In genomic region chr4:10260351-10260750, GRCm38 (mm10) we compare ENCODE assay signal across 28 mouse cellular contexts.
DNase-seq lines count a peak whose midpoint lies in the region; ATAC-seq and TF ChIP-seq lines count a peak whose summit lies in the region.
"Had no signal": no experiment of that assay in that cellular context is flagged by ENCODE, and none has a peak within 500 bp of the region (broad histone marks: within the 10 kb centered on the region; RNA-seq: fewer than 3 reads in every experiment).

No protein-coding gene starts in this region.

- no peak for TF ChIP-seq RAD21 in CH12.LX (IDR thresholded peaks at IDR 0.05; ENCODE audit: low read depth, low read length)

- peak; percentile 58 for DNase-seq in heart, postnatal 4 days
- no peak for DNase-seq in heart, postnatal 25 days (ENCODE audit: low spot score)
- no peak for DNase-seq in CH12.LX (ENCODE audit: extremely low read depth)
- DNase-seq in gastrocnemius, adult 18-20 months (ENCODE audit: low spot score): peak; percentile 36
- peak; percentile 57 for DNase-seq in gastrocnemius, postnatal 14 days
- no peak for DNase-seq in kidney, postnatal 36 days
- DNase-seq: adrenal gland, adult 8-10 months; adrenal gland, postnatal 25 days; cerebellum, adult 11-12 months; cerebellum, adult 8-10 months; cerebellum, postnatal 36 days; embryo, embryonic 11 days; forebrain, postnatal 0 days had no signal

- TF ChIP-seq POLR2A in CH12.LX (IDR thresholded peaks at IDR 0.05; ENCODE audit: low read depth, low read length): no peak

- H3K4me1 ChIP-seq in CH12.LX (ENCODE audit: control insufficient read depth in 1 of 2, insufficient read depth in 2 of 2): peaks cover 17 to 37% of the 10 kb centered on the region in 2 experiments; a peak in 3 of 4 replicates
- H3K4me1 ChIP-seq in forebrain, embryonic 15.5 days: no peaks in the 10 kb centered on the region
- H3K4me1 ChIP-seq: embryonic facial prominence, embryonic 10.5 days; embryonic facial prominence, embryonic 13.5 days; forebrain, embryonic 13.5 days had no signal

- H3K27me3 ChIP-seq in CH12.LX (replicated peaks): no peaks in the 10 kb centered on the region
- H3K27me3 ChIP-seq in forebrain, embryonic 15.5 days: no peaks in the 10 kb centered on the region
- H3K27me3 ChIP-seq: embryonic facial prominence, embryonic 13.5 days; forebrain, embryonic 13.5 days; heart, embryonic 12.5 days; heart, embryonic 15.5 days had no signal

- H3K4me2 ChIP-seq in CH12.LX (ENCODE audit: insufficient read depth, low read depth, poor library complexity, severe bottlenecking): peak overlapping the region; percentile 8; the same call in 1 of the 2 replicates
- H3K4me2 ChIP-seq in forebrain, embryonic 15.5 days (replicated peaks): no peak overlapping the region
- H3K4me2 ChIP-seq: embryonic facial prominence, embryonic 13.5 days; forebrain, embryonic 13.5 days; heart, embryonic 12.5 days; heart, embryonic 15.5 days; hindbrain, embryonic 14.5 days had no signal

- H3K79me2 ChIP-seq in CH12.LX (replicated peaks; ENCODE audit: control insufficient read depth, extremely low read depth, insufficient read depth, poor library complexity, severe bottlenecking): no peaks in the 10 kb centered on the region

- intact Hi-C loops in heart, postnatal 25 days (cut with DNase I): no loop called here
- intact Hi-C loops in gastrocnemius, postnatal 14 days (cut with DNase I; ENCODE audit: low total_unique reads): no loop called here

- dilution Hi-C loops in CH12.LX (cut with MboI; ENCODE audit: extremely low pct_ligation_motif_present, extremely low pct_unique_long_range_greater_than_20kb, low sequenced_read_pairs): no loop called here

- no peak overlapping the region for H3K9ac ChIP-seq in CH12.LX (ENCODE audit: insufficient read depth, low read depth)
- no peak overlapping the region for H3K9ac ChIP-seq in forebrain, embryonic 15.5 days (replicated peaks)
- H3K9ac ChIP-seq: embryonic facial prominence, embryonic 13.5 days; forebrain, embryonic 13.5 days; forebrain, postnatal 0 days; heart, embryonic 12.5 days; heart, embryonic 15.5 days; hindbrain, embryonic 14.5 days had no signal

- no peak for ATAC-seq in monocyte, adult 5-6 weeks (replicated peaks; ENCODE audit: insufficient number of reproducible peaks, low FRiP score, low TSS enrichment, poor library complexity, severe bottlenecking)
- no peak; the same call in 1 of the 2 replicates for ATAC-seq in forebrain, embryonic 15.5 days (replicated peaks)
- ATAC-seq: activated CD4-positive, CD25-positive, alpha-beta regulatory T cell, adult 4 months; CD4-positive, CD25-positive, alpha-beta regulatory T cell, adult 4 months; forebrain, embryonic 13.5 days; forebrain, postnatal 0 days; hindbrain, postnatal 0 days; inflammation-experienced regulatory T-cells, adult 6 months; intestine, embryonic 16.5 days had no signal

- no peaks in the 10 kb centered on the region for H3K9me3 ChIP-seq in CH12.LX (replicated peaks; ENCODE audit: low read length)
- H3K9me3 ChIP-seq in forebrain, embryonic 15.5 days: no peaks in the 10 kb centered on the region
- H3K9me3 ChIP-seq: embryonic facial prominence, embryonic 10.5 days; embryonic facial prominence, embryonic 13.5 days; forebrain, embryonic 13.5 days; heart, embryonic 12.5 days; heart, embryonic 15.5 days had no signal

- no peak for TF ChIP-seq CTCF in CH12.LX (conservative IDR thresholded peaks at IDR 0.05 in 1 of 2, IDR thresholded peaks at IDR 0.05 in 1 of 2; ENCODE audit: low read depth in 2 of 2, low read length in 2 of 2)

- H3K36me3 ChIP-seq in CH12.LX (replicated peaks in 1 of 2; ENCODE audit: control insufficient read depth in 1 of 2, insufficient read depth in 1 of 2, low read length in 1 of 2): no peaks in the 10 kb centered on the region
- H3K36me3 ChIP-seq in forebrain, embryonic 15.5 days: no peaks in the 10 kb centered on the region
- H3K36me3 ChIP-seq: embryonic facial prominence, embryonic 10.5 days; embryonic facial prominence, embryonic 13.5 days; heart, embryonic 12.5 days; heart, embryonic 15.5 days had no signal

- in situ Hi-C loops in CH12.LX (cut with MboI; ENCODE audit: low pct_ligation_motif_present, low pct_unique_long_range_greater_than_20kb, low sequenced_read_pairs): no loop called here

- 92% methylated on average over 6 of the region's 6 CpGs for WGBS in forebrain, embryonic 15.5 days

- no peak overlapping the region for H3K4me3 ChIP-seq in CH12.LX (replicated peaks in 1 of 3; ENCODE audit: low read depth in 2 of 3, low read length in 2 of 3, poor library complexity in 1 of 3)
- H3K4me3 ChIP-seq in forebrain, embryonic 15.5 days: no peak overlapping the region
- H3K4me3 ChIP-seq: embryonic facial prominence, embryonic 10.5 days; embryonic facial prominence, embryonic 13.5 days; erythroblast, embryonic 14.5 days; forebrain, embryonic 13.5 days; heart, adult 2 months; heart, embryonic 12.5 days; heart, embryonic 15.5 days had no signal

- no peak overlapping the region for H3K27ac ChIP-seq in CH12.LX (ENCODE audit: insufficient read depth, low read depth)
- H3K27ac ChIP-seq in forebrain, embryonic 15.5 days (replicated peaks): no peak overlapping the region
- H3K27ac ChIP-seq: embryonic facial prominence, embryonic 10.5 days; embryonic facial prominence, embryonic 13.5 days; forebrain, embryonic 13.5 days; heart, adult 2 months; heart, embryonic 15.5 days; hindbrain, embryonic 14.5 days; hindbrain, postnatal 0 days had no signal

- no peak for TF ChIP-seq EP300 in CH12.LX (IDR thresholded peaks at IDR 0.05; ENCODE audit: low read length)

TF ChIP-seq in CH12.LX, 34 proteins besides CTCF, POLR2A, EP300 and RAD21:
- no peak for TF ChIP-seq MAX (IDR thresholded peaks at IDR 0.05; ENCODE audit: low read length)
- no peak for TF ChIP-seq CHD2 (IDR thresholded peaks at IDR 0.05; ENCODE audit: low read length)
- TF ChIP-seq NELFE (IDR thresholded peaks at IDR 0.05; ENCODE audit: low read depth, low read length): no peak
- TF ChIP-seq JUN (IDR thresholded peaks at IDR 0.05; ENCODE audit: insufficient read depth, low read depth, low read length): no peak
- TF ChIP-seq E2F4 (IDR thresholded peaks at IDR 0.05; ENCODE audit: insufficient replicate concordance, low read depth, low read length): no peak
- TF ChIP-seq ELF1 (IDR thresholded peaks at IDR 0.05; ENCODE audit: low read depth, low read length): no peak
- no peak for TF ChIP-seq HCFC1 (IDR thresholded peaks at IDR 0.05; ENCODE audit: low read depth, low read length)
- no peak for TF ChIP-seq GABPA (IDR thresholded peaks at IDR 0.05; ENCODE audit: insufficient replicate concordance, low read depth, low read length)
- TF ChIP-seq TCF12 (IDR thresholded peaks at IDR 0.05; ENCODE audit: low read depth, low read length): no peak
- TF ChIP-seq USF2 (conservative IDR thresholded peaks at IDR 0.05; ENCODE audit: low read depth, low read length): no peak
TF ChIP-seq in CH12.LX: peak in this region for 0.

Comparison
In these comparisons a context has a peak if more than half of its experiments do, and no peak if none do; other contexts are left out.
1. DNase-seq: peak in heart, postnatal 4 days (single experiment), gastrocnemius, adult 18-20 months (single experiment) and gastrocnemius, postnatal 14 days (single experiment); none in heart, postnatal 25 days (single experiment), CH12.LX (single experiment) and kidney, postnatal 36 days (0 of 2).